Mouse (Mus musculus) brown adipose tissue, adult 24 weeks (tissue): ENCODE data around the gene Reep3. TPM values are rescaled to one million over a fixed set of nuclear protein-coding genes. Genes with fewer than 3 reads are reported as not detected.

Source experiments
- H3K27ac ChIP-seq: fragments of 200-500 bp; replicated peaks from 2 replicates; pipeline ENCODE4 v1.5.1; 2012; ENCODE audit warnings: low read depth, mild to moderate bottlenecking, low read length
- H3K4me1 ChIP-seq: fragments of 200-500 bp; 2 replicates; pipeline ENCODE4 v1.6.1; 2012; ENCODE audit warnings: low read length, mixed read lengths; ENCODE audit not compliant: control insufficient read depth, insufficient read depth, insufficient read length
- H3K4me3 ChIP-seq: fragments of 200-500 bp; 2 replicates; pipeline ENCODE4 v1.5.1; 2012; ENCODE audit warnings: low read depth, mild to moderate bottlenecking, low read length, moderate library complexity; ENCODE audit not compliant: insufficient read depth
- polyA plus RNA-seq: library from polyadenylated mRNA; stranded (reverse); fragments of >200 nt; gene quantifications from 2 replicates; pipeline ENCODE4 v1.2.4, GENCODE M21; 2012; ENCODE audit not compliant: missing spikeins, insufficient read depth, insufficient read length

The Reep3 gene
- polyA plus RNA-seq, 1 experiment = 42.6 TPM

GRCm38 (mm10) chr10:67057208-67057607 is 39.5 kb downstream of the Reep3 start:
- Histone ChIP-seq H3K4me3 (no peak overlapping the region), H3K27ac (no peak overlapping the region), H3K4me1 (peaks cover 49% of the 10 kb centered on the region)

GRCm38 (mm10) chr10:67055867-67056856 is 40.6 kb downstream of the Reep3 start:
- peak overlapping the region; percentile 75 for H3K27ac ChIP-seq
- H3K4me3 ChIP-seq = peak overlapping the region; percentile 10; the same call in 1 of the 2 replicates
- peaks cover 49% of the 10 kb centered on the region for H3K4me1 ChIP-seq

GRCm38 (mm10) chr10:67053475-67053874 is 43.3 kb downstream of the Reep3 start:
- H3K27ac ChIP-seq = peak overlapping the region; percentile 84
- H3K4me3 ChIP-seq = no peak overlapping the region
- H3K4me1 ChIP-seq = peaks cover 53% of the 10 kb centered on the region

GRCm38 (mm10) chr10:67052429-67052828 is 44.3 kb downstream of the Reep3 start:
- H3K4me1 ChIP-seq = peaks cover 52% of the 10 kb centered on the region
- peak overlapping the region; percentile 85 for H3K27ac ChIP-seq
- H3K4me3 ChIP-seq = no peak overlapping the region

GRCm38 (mm10) chr10:67051466-67051865 is 45.3 kb downstream of the Reep3 start:
- peak overlapping the region; percentile 83 for H3K27ac ChIP-seq
- H3K4me3 ChIP-seq = no peak overlapping the region
- peaks cover 50% of the 10 kb centered on the region for H3K4me1 ChIP-seq

DNA sequence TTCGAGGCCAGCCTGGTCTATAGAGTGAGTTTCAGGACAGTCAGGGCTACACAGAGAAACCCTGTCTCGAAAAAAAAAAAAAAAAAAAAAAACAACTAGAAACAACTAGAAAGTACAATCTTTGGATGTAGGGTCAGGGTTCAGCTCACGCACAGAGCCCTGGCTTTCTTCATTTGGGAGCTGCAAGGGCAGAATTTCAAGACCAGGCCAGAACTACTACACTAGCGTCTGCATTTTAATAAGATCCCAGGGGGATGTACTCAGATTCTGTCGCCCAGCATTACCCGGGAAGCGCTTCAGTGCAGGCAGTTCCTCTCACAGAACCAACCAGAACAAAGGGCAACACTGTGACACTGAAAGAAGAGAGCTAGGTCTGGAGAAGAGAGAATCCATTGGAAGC is 46.0 kb downstream of the Reep3 start:
- Histone ChIP-seq H3K4me3 (no peak overlapping the region), H3K27ac (peak overlapping the region; percentile 83), H3K4me1 (peaks cover 47% of the 10 kb centered on the region)

GRCm38 (mm10) chr10:67049621-67050020 is 47.1 kb downstream of the Reep3 start:
- no peak overlapping the region for H3K27ac ChIP-seq
- peaks cover 48% of the 10 kb centered on the region for H3K4me1 ChIP-seq
- no peak overlapping the region for H3K4me3 ChIP-seq

DNA sequence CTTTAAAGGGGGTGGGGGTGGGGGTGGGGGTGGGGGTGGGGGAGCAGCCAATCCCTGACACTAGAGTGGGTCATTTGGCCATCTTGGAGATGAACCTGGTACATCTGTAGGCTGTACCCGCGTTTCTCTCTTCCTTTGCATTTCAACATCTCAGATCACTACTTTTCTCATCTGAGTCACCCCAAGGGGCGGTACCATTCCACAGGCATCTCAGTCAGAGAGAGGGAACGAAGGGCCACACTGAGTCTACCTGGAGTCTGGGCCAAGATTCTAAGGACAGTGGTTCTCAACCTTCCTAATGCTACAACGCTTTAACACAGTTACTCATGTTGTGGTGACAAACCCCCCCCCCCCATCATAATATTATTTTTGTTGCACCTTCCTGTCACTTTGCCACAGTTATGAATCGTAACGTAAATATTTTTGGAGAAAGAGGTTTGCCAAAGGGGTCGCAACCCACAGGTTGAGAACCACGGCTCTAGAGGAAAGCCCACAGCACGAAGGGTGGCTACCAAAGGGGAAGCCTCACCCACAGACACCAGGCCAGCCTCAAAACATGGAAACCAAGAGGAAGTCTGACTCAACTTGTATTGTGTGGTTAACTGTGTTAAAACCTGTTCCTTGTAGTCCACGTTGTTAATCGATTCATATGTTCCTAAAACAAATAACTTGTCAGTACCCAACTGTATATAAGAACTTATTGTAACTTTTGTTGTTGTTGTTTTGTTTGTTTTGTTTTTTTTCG is 47.7 kb downstream of the Reep3 start:
- no peak overlapping the region for H3K27ac ChIP-seq
- no peak overlapping the region for H3K4me3 ChIP-seq
- H3K4me1 ChIP-seq = peaks cover 52% of the 10 kb centered on the region

DNA sequence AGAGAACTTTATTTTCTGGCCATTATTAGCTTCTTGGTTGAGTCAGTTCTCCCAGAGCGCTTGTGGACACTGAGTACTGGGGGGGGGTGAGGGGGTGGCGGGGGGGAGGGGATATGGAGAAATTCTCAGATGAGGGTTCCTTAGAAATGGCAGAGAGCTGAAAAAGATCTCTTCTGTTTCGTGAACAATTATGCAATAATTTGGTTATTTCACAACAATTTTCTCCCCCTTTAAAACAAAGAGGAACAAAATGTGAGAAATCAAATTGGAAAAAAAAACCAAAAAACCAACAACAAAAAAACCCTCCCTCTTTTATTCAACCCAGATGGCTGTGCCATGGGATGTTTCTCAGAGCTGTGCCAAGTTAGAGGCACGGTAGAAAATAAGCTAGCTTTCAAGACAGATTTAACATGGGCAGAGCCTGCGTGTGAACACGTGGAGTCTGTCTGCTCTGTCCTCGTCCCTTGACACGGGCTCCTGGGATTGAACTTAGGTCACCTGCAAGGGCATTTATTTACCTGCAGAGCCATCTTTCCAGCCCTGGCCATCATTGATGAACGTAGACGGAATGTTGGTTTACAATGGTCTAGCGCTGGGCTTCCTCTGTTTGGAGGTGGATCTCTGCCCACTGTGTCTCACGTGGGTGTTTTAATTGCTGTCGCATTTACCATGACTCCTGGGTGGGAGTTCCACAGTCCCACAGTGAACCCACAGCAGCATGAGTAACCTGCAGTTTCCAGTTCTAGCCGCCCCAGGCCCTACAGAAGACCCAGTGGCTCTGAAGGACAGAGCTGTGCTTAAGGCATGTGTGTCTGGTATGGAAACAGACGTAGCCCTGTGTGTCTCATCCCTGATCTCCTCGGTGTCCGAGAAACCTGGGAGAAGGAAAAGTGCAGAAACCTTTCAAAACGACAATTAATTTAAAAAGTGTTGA is 48.8 kb downstream of the Reep3 start:
- H3K27ac ChIP-seq = peak overlapping the region; percentile 45; the same call in 1 of the 2 replicates
- H3K4me1 ChIP-seq = peaks cover 56% of the 10 kb centered on the region
- no peak overlapping the region for H3K4me3 ChIP-seq

- Histone ChIP-seq H3K27ac (0 out of 2 replicates have a peak overlapping the region, but pooled peaks have one; percentile 12), H3K4me1 (peaks cover 46% of the 10 kb centered on the region), H3K4me3 (no peak overlapping the region)
Observed at GRCm38 (mm10) chr10:67045192-67045899, 51.4 kb downstream of the Reep3 start.

GRCm38 (mm10) chr10:67044346-67044745 is 52.4 kb downstream of the Reep3 start:
- Histone ChIP-seq H3K4me1 (peaks cover 42% of the 10 kb centered on the region), H3K27ac (0 out of 2 replicates have a peak overlapping the region, but pooled peaks have one; percentile 2), H3K4me3 (no peak overlapping the region)

DNA sequence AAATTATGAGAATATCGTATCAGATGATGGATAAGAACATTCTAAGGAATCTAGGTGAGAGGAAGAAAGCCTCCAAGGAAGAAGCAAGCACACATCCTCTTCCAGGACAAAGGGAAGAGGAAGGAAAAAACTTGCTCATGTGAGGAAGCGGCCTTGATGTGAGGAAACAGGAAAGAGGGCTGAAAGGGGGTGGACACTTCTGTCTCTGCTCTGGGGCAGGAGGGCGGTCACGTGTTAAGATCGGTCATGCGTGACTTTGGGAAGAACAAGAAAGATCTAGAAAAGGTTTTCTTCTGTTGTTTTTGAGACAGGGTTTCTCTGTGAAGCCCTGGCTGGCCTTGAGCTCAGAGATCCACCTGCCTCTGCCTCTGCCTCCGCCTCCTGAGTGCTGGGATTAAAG is 53.5 kb downstream of the Reep3 start:
- no peak overlapping the region for H3K4me3 ChIP-seq
- H3K4me1 ChIP-seq = peaks cover 36% of the 10 kb centered on the region
- H3K27ac ChIP-seq = peak overlapping the region; percentile 64

- Histone ChIP-seq H3K4me3 (no peak overlapping the region), H3K4me1 (peaks cover 27% of the 10 kb centered on the region), H3K27ac (no peak overlapping the region)
Observed at GRCm38 (mm10) chr10:67040410-67040809, 56.3 kb downstream of the Reep3 start.

- no peak overlapping the region for H3K27ac ChIP-seq
- H3K4me3 ChIP-seq = no peak overlapping the region
- H3K4me1 ChIP-seq = peaks cover 15% of the 10 kb centered on the region
Observed at GRCm38 (mm10) chr10:67039001-67039400, 57.7 kb downstream of the Reep3 start.
